9 mouse cellular contexts compared by ENCODE assay signal in genomic region chr4:136462839-136463178, GRCm38 (mm10). TPM values are rescaled to one million over a fixed set of nuclear protein-coding genes. Genes with fewer than 3 reads are reported as not detected.
DNase-seq lines count a peak whose midpoint lies in the region; ATAC-seq and TF ChIP-seq lines count a peak whose summit lies in the region.
"Had no signal": no experiment of that assay in that cellular context is flagged by ENCODE, and none has a peak within 500 bp of the region (broad histone marks: within the 10 kb centered on the region; RNA-seq: fewer than 3 reads in every experiment).

No protein-coding gene starts in this region.

- H3K36me3 ChIP-seq in ES-Bruce4 (ENCODE audit: control insufficient read depth, insufficient read depth, low read length, poor library complexity, severe bottlenecking) = no peaks in the 10 kb centered on the region
- H3K36me3 ChIP-seq in heart, embryonic 15.5 days = no peaks in the 10 kb centered on the region
- H3K36me3 ChIP-seq in liver, embryonic 13.5 days = no peaks in the 10 kb centered on the region
- H3K36me3 ChIP-seq in neural tube, embryonic 12.5 days = no peaks in the 10 kb centered on the region

- peak overlapping the region; percentile 94 for H3K4me2 ChIP-seq in heart, embryonic 15.5 days
- peak overlapping the region; percentile 86 for H3K4me2 ChIP-seq in liver, embryonic 13.5 days
- H3K4me2 ChIP-seq in neural tube, embryonic 12.5 days (replicated peaks) = peak overlapping the region; percentile 98

- DNase-seq in heart, adult 18-20 months = peak; percentile 60 to 65
- no peak for DNase-seq in heart, postnatal 36 days
- peak; percentile 38 to 62 for DNase-seq in cerebellum, postnatal 10 days
- DNase-seq in liver, embryonic 13.5 days = no peak
- DNase-seq in spleen, adult 18-20 months = no peak

- H3K27ac ChIP-seq in ES-Bruce4 (ENCODE audit: insufficient read depth, low read length) = peak overlapping the region; percentile 90
- H3K27ac ChIP-seq in heart, embryonic 15.5 days = peak overlapping the region; percentile 85
- no peak overlapping the region for H3K27ac ChIP-seq in liver, embryonic 13.5 days
- no peak overlapping the region for H3K27ac ChIP-seq in neural tube, embryonic 12.5 days

- TF ChIP-seq CTCF in ES-Bruce4 (IDR thresholded peaks at IDR 0.05; ENCODE audit: low read depth, low read length) = no peak

- peak; percentile 25; the same call in 1 of the 2 replicates for ATAC-seq in heart, embryonic 15.5 days (replicated peaks; ENCODE audit: insufficient number of reproducible peaks, insufficient read depth, low FRiP score, low read depth)
- no peak for ATAC-seq in liver, embryonic 13.5 days (ENCODE audit: low read depth)
- 0 out of 2 replicates have a peak, but pooled peaks have one; percentile 21 for ATAC-seq in neural tube, embryonic 12.5 days (ENCODE audit: low FRiP score, low read depth)

- 1% methylated on average over 8 of the region's 8 CpGs for WGBS in heart, embryonic 15.5 days
- WGBS in liver, embryonic 13.5 days (ENCODE audit: insufficient replicate concordance) = 1% methylated on average over 8 of the region's 8 CpGs
- under 1% methylated on average over 8 of the region's 8 CpGs for WGBS in neural tube, embryonic 12.5 days

- H3K27me3 ChIP-seq in ES-Bruce4 (ENCODE audit: control insufficient read depth, insufficient read depth, low read length, poor library complexity, severe bottlenecking) = no peaks in the 10 kb centered on the region
- H3K27me3 ChIP-seq in heart, embryonic 15.5 days = no peaks in the 10 kb centered on the region
- peaks cover 67% of the 10 kb centered on the region for H3K27me3 ChIP-seq in liver, embryonic 13.5 days
- H3K27me3 ChIP-seq in neural tube, embryonic 12.5 days (replicated peaks) = peaks cover 25% of the 10 kb centered on the region

- H3K4me1 ChIP-seq in ES-Bruce4 (ENCODE audit: control insufficient read depth, insufficient read depth, low read length) = peaks cover 4% of the 10 kb centered on the region
- peaks cover 18% of the 10 kb centered on the region for H3K4me1 ChIP-seq in heart, embryonic 15.5 days (replicated peaks)
- H3K4me1 ChIP-seq in liver, embryonic 13.5 days (replicated peaks) = peaks cover 21% of the 10 kb centered on the region
- peaks cover 23% of the 10 kb centered on the region for H3K4me1 ChIP-seq in neural tube, embryonic 12.5 days

- peak overlapping the region; percentile 86 for H3K4me3 ChIP-seq in ES-Bruce4 (ENCODE audit: low read depth, low read length)
- H3K4me3 ChIP-seq in heart, embryonic 15.5 days = peak overlapping the region; percentile 67
- H3K4me3 ChIP-seq in liver, embryonic 13.5 days (replicated peaks) = peak overlapping the region; percentile 65
- peak overlapping the region; percentile 64 for H3K4me3 ChIP-seq in neural tube, embryonic 12.5 days

- no peak for TF ChIP-seq POLR2A in ES-Bruce4 (IDR thresholded peaks at IDR 0.05; ENCODE audit: insufficient read depth, low read length)

- intact Hi-C loops in heart, postnatal 36 days (cut with DNase I) = loop anchor here (5.0 kb wide), 1 partner anchor 139 kb away; the partner anchor contains the start of gene Kdm1a

- TF ChIP-seq EP300 in ES-Bruce4 (IDR thresholded peaks at IDR 0.05; ENCODE audit: insufficient read depth, low read depth, low read length) = no peak

- no peaks in the 10 kb centered on the region for H3K9me3 ChIP-seq in ES-Bruce4 (replicated peaks; ENCODE audit: control insufficient read depth, insufficient read depth, low read length, poor library complexity, severe bottlenecking)
- no peaks in the 10 kb centered on the region for H3K9me3 ChIP-seq in heart, embryonic 15.5 days (replicated peaks)
- no peaks in the 10 kb centered on the region for H3K9me3 ChIP-seq in liver, embryonic 13.5 days (replicated peaks)
- no peaks in the 10 kb centered on the region for H3K9me3 ChIP-seq in neural tube, embryonic 12.5 days

- H3K9ac ChIP-seq in ES-Bruce4 (ENCODE audit: low read depth, poor library complexity, severe bottlenecking) = peak overlapping the region; percentile 80
- peak overlapping the region; percentile 67 for H3K9ac ChIP-seq in heart, embryonic 15.5 days
- H3K9ac ChIP-seq in liver, embryonic 13.5 days = peak overlapping the region; percentile 68
- peak overlapping the region; percentile 74 for H3K9ac ChIP-seq in neural tube, embryonic 12.5 days

RNA-seq across cellular contexts. Expression of gene 6030445D17Rik, which starts 0.8 kb away (rescaled TPM):
- total RNA-seq in heart, adult 18-20 months (2021) = under 1 TPM; 0.15 to 0.21 TPM
- under 1 TPM; 0.17 to 0.35 TPM for total RNA-seq in heart, postnatal 36 days (2021)
- polyA plus RNA-seq in ES-Bruce4 (2011; ENCODE audit: insufficient read depth, insufficient read length, low read depth, missing spikeins) = 0.40 and 0.46 TPM in 2 replicates
- 0.25 and 0.38 TPM in 2 replicates for polyA plus RNA-seq in heart, embryonic 15.5 days (2015; fragmentation: Nextera tagmentation; extraction: Ambion mirVana)
- 0.06 TPM in 1 of 2 replicates, not detected in the other for polyA plus RNA-seq in liver, embryonic 13.5 days (2015; fragmentation: Nextera tagmentation; extraction: Ambion mirVana)
- polyA plus RNA-seq in neural tube, embryonic 12.5 days (2016; fragmentation: Nextera tagmentation; extraction: Ambion mirVana) = 0.32 TPM in 1 of 2 replicates, not detected in the other
- total RNA-seq: neutrophil, adult 5-6 weeks had no signal

RNA-seq across cellular contexts. Expression of gene Luzp1, which starts 6.8 kb away (rescaled TPM):
- total RNA-seq in heart, adult 18-20 months (2021) = 10 to 100 TPM; 29.3 to 38.1 TPM
- 10 to 100 TPM; 37.8 to 41.4 TPM for total RNA-seq in heart, postnatal 36 days (2021)
- 67.6 and 73.0 TPM in 2 replicates for polyA plus RNA-seq in ES-Bruce4 (2011; ENCODE audit: insufficient read depth, insufficient read length, low read depth, missing spikeins)
- 99.5 and 104 TPM in 2 replicates for polyA plus RNA-seq in heart, embryonic 15.5 days (2015; fragmentation: Nextera tagmentation; extraction: Ambion mirVana)
- 17.3 and 19.3 TPM in 2 replicates for polyA plus RNA-seq in liver, embryonic 13.5 days (2015; fragmentation: Nextera tagmentation; extraction: Ambion mirVana)
- 82.1 and 90.8 TPM in 2 replicates for polyA plus RNA-seq in neural tube, embryonic 12.5 days (2016; fragmentation: Nextera tagmentation; extraction: Ambion mirVana)

RNA-seq across cellular contexts. Expression of gene Htr1d, which starts 39.5 kb away (rescaled TPM):
- not detected for total RNA-seq in heart, adult 18-20 months (2021)
- not detected for total RNA-seq in heart, postnatal 36 days (2021)
- polyA plus RNA-seq in ES-Bruce4 (2011; ENCODE audit: insufficient read depth, insufficient read length, low read depth, missing spikeins) = 1.1 and 1.2 TPM in 2 replicates
- 0.18 and 0.37 TPM in 2 replicates for polyA plus RNA-seq in heart, embryonic 15.5 days (2015; fragmentation: Nextera tagmentation; extraction: Ambion mirVana)
- polyA plus RNA-seq in liver, embryonic 13.5 days (2015; fragmentation: Nextera tagmentation; extraction: Ambion mirVana) = 0.15 TPM in 1 of 2 replicates, not detected in the other
- polyA plus RNA-seq in neural tube, embryonic 12.5 days (2016; fragmentation: Nextera tagmentation; extraction: Ambion mirVana) = 0.31 and 0.58 TPM in 2 replicates
- total RNA-seq: neutrophil, adult 5-6 weeks had no signal

Comparison
In these comparisons a context has a peak if more than half of its experiments do, and no peak if none do; other contexts are left out.
1. DNase-seq: peak in heart, adult 18-20 months (2 of 2) and cerebellum, postnatal 10 days (2 of 2); none in heart, postnatal 36 days (0 of 2), liver, embryonic 13.5 days (single experiment) and spleen, adult 18-20 months (0 of 2).
2. H3K27ac ChIP-seq: peak in ES-Bruce4 (single experiment) and heart, embryonic 15.5 days (single experiment); none in liver, embryonic 13.5 days (single experiment) and neural tube, embryonic 12.5 days (single experiment).
3. Peak in every context shown above with its lines, with median percentiles within 50 percentile points of each other: H3K4me3 ChIP-seq, H3K9ac ChIP-seq and H3K4me2 ChIP-seq.